Mouse (Mus musculus): ENCODE measurements around the gene Rhot1.
"Not testable (repeated sequence)": the region's sequence is repeated elsewhere in the genome, so short reads cannot be mapped to it uniquely, and the experiment has no call there.

Gene Rhot1

GRCm38 (mm10) chr11:80193827-80194226 is 15.0 kb upstream of the Rhot1 start:
- DNase-seq (ENCODE audit: low spot score in 2 of 2), result no peak

GRCm38 (mm10) chr11:80196351-80196750 is 12.5 kb upstream of the Rhot1 start:
- no peak for DNase-seq (ENCODE audit: low spot score in 2 of 2)

DNA sequence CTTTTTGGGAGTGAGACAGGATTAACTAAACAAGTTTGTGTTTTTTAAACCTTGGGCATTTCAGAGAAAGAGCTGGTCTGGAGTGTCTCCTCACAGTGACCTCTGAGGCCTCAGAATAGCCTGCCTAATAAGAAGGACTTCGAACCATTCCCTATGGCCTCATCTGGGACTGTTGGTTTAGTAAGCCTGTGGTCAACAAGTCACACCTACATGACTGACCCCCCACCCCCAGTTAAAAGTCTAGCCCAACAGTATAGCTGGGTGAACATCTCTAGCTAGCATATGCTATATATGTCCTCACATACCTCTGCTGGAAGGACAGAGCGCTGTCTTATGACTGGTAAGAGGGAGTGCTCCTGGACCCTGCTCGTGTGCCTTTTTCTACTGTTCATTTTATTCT is 9.5 kb upstream of the Rhot1 start:
- DNase-seq (ENCODE audit: low spot score in 2 of 2), result no peak

- DNase-seq (ENCODE audit: low spot score in 2 of 2), result no peak
These were observed 9.0 kb upstream of the Rhot1 start for GRCm38 (mm10) chr11:80199773-80200172.

GRCm38 (mm10) chr11:80200326-80200725 is 8.5 kb upstream of the Rhot1 start:
- DNase-seq (ENCODE audit: low spot score in 2 of 2), result no peak

DNA sequence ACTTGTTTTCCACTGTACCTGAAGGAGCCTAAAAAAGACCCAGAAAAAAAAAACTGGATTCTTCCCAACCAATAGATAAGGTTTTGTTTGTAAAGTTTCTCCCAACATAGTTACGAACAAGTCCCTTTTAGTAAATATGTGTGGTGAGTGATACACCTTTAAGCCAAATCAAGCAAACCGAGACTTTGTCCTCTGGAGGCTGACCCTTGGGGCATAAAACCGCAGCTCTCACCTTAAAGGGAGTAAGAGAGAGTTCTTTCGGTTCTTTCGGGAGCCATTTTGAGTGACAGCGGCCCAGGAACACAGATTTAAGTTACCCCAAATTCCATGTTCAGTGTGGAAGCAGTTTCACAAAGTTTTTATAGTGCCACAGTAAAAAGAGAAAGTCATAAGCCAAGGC is 6.5 kb upstream of the Rhot1 start:
- no peak for DNase-seq (ENCODE audit: low spot score in 2 of 2)

DNA sequence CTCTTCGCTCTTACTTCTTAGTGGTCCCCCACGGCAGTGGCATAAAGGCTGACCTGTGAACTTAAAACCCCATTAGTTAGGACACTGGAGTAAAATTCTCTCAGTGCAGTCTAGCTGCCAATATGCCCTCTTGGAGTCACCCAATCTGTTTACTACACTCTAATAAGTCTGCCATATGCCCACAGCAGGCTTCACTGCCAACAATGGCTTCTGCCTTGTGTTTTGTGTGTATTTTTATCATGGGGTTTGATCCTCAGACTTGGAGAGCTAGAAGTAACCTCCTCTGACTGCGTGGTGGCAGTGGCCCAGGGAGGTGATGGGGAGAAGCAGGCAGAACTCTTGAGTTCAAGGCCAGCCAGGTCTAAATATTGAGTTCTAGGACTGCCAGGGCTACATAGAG is 4.8 kb upstream of the Rhot1 start:
- DNase-seq (ENCODE audit: low spot score in 2 of 2), result no peak

DNA sequence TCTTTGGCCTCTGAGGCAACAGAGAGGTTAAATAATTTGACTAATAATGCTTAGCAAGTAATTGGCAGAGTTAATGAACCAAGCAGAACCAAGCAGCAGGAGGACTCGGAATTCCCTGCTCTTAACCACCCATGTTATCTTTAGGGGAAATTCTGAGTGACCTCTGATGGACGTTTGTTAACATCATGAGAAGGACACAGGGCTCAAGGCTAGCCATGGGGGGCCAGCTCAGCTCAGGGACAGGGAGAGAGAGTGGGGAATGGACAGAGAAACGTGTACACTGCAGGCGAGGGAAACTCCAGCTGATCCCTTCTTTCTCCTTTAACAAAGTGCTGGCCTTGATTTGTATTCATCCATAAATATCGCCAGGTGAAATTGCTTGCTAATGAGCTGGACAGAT is 3.9 kb upstream of the Rhot1 start:
- DNase-seq (ENCODE audit: low spot score in 2 of 2), result no peak

- DNase-seq (ENCODE audit: low spot score in 2 of 2), result no peak
These were observed 357 bp upstream of the Rhot1 start for GRCm38 (mm10) chr11:80208465-80208859.

- DNase-seq (ENCODE audit: low spot score in 2 of 2), result no peak
These were observed 1.5 kb downstream of the Rhot1 start for GRCm38 (mm10) chr11:80210321-80210720.

- no peak for DNase-seq (ENCODE audit: low spot score in 2 of 2)
These were observed 3.5 kb downstream of the Rhot1 start for GRCm38 (mm10) chr11:80212282-80212681.

DNA sequence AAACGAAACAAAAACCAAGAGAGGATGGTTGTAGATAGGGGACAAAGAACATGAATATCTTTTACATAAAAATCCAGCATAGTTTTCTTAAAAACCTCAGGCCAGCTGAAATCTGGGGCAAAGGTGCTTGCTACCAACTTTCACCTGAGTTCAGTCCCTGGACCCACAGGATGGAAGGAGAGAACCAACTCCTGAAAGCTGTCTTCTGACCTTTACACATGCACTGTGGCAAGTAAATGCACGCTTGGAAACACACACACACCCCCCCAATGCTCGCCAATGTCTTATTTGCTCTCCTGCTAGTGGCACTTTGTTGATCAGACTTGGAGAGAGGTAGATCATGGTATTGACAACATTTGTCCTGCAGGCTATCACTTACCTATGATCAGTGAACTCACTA is 6.5 kb downstream of the Rhot1 start:
- no peak for DNase-seq (ENCODE audit: low spot score in 2 of 2)

GRCm38 (mm10) chr11:80218657-80219293 is 10.0 kb downstream of the Rhot1 start:
- no peak for DNase-seq (ENCODE audit: low spot score in 2 of 2)

DNA sequence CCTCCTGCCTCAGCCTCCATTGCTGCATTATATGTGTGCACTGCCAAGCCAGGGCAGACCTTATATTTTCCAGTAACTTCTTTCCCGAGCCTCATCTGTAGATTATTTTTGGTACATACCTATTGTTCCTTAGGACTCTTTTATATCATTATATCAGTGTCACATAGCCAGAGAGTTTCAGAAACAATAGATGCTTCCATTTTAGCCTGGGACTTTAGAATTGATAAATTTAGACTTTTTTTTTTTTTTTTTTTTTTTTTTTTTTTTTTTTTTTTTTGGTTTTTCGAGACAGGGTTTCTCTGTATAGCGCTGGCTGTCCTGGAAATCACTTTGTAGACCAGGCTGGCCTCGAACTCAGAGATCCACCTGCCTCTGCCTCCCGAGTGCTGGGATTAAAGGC is 21.2 kb downstream of the Rhot1 start:
- DNase-seq (ENCODE audit: low spot score in 2 of 2), result not testable (repeated sequence)

DNA sequence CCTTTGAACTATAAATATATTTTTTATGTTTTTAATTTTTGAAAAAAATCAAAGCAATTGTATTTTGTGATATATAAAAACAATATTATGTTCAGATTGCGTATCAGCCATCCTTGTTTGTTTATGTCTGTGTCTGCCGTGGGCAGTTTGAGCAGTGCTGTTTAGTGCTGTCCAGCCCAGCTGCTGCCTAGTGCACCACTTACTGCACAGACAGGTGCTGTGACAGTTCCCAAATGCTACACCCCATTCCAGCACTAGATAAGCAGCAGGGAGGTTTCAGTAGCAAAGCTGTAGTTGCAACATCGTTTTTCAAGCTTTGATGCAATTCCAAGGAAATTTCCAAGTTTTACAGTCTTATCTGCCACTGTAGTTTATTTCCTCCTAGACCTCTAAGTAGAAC is 28.5 kb downstream of the Rhot1 start:
- DNase-seq (ENCODE audit: low spot score in 2 of 2), result no peak

GRCm38 (mm10) chr11:80238306-80238705 is 29.5 kb downstream of the Rhot1 start:
- DNase-seq (ENCODE audit: low spot score in 2 of 2), result no peak

DNA sequence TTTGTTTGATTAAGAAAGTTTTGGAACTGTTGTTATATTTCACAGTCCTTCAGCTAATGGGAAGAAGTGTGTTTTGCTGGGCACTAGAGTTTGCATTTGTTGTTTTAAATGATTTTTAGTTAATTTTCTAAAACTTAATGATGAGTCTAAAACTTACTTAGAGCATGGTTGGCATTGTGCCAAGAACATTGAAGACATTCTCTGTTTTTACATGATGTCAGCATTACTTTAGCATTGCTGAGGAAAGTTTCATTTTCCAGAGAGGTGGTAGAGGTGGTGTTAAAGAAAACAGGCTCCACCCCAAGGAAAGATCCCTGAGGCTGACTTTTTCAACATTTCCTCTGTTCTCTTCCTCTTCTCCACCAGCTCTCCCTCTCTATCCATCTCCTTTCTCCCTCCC is 38.2 kb downstream of the Rhot1 start:
- no peak for DNase-seq (ENCODE audit: low spot score in 2 of 2)

- no peak for DNase-seq (ENCODE audit: low spot score in 2 of 2)
These were observed 39.7 kb downstream of the Rhot1 start for GRCm38 (mm10) chr11:80248531-80248930.

DNA sequence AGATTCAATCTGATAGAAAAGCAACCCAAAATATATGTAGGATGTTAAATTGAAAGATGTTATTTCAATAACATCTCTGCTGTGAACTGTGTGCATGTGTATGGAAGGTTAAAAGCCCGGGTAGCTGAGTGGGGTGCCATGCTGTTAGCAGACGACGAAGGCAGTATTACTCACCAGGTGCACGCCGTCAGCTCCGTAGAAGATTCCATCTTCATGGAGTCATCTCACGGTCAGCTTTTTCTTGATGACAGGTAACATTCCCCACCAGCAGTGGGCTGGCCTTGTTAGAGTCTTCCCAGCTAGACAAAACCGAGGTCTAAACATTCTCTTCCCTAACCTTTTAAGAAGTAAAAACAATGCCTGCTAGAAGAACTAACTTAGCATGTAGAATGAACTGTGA is 55.3 kb downstream of the Rhot1 start:
- no peak for DNase-seq (ENCODE audit: low spot score in 2 of 2)

DNA sequence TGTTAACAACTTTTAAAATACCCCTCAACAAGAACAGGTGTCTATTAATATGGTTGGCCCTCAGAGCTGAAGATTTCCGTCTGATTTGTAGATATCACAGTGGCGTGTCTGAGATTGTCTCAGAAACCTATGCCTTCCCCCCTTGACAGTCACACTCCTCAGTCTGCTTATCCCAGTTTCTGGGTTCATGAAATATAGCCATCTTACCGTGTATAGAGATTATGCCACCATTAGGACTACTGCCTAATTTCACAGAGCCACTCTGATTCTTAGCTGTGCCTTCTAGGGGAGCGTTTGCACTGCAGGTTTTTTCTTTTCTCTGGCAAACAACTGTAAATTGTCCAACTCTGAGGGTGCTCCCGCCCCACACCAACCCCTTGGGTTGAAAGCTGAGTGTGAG is 62.3 kb downstream of the Rhot1 start:
- DNase-seq (ENCODE audit: low spot score in 2 of 2), result no peak

- no peak for DNase-seq (ENCODE audit: low spot score in 2 of 2)
These were observed 66.2 kb downstream of the Rhot1 start for GRCm38 (mm10) chr11:80275011-80275410.

DNA sequence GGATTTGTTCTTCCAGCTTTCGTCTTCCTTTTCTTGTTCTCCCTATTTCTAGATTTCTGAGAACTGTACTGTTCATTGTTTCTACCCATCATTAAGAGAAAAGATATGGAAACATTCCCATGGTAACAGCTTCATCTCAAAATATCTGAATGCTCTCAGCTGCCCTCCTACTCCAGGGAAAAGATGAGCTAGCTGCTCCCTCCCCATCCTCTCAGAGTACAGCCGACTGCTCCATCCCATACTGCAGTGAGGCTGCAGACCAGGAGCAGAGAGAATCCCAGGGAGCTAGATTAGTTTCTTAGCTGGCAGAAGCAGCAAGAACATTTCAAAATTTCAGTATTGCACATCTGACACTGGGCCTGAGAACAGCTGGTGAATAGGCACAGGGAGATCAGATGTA is 69.2 kb downstream of the Rhot1 start:
- no peak for DNase-seq (ENCODE audit: low spot score in 2 of 2)

- DNase-seq (ENCODE audit: low spot score in 2 of 2), result no peak
These were observed 75.0 kb downstream of the Rhot1 start for GRCm38 (mm10) chr11:80283786-80284185.

DNA sequence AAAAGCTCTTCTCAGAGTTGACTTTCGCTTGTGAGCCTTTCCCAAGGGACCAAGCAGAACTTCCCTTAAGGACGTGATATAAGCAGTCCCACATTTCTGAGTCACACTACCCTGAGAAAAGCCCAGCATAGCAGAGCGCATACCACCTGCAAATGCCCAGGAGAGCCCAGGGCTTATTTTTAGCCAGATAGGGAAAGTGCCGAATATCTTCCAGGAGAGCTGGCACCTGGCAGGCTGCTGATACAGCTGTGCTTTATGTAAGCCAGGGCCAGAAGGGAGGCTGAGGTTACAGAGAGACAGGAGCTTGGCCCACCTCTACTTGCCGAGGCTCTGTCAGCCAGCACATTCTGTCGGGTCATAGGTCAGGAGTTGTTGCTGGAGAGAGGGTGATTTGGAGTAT is 75.8 kb downstream of the Rhot1 start:
- no peak for DNase-seq (ENCODE audit: low spot score in 2 of 2)
